Mouse (Mus musculus) forebrain, embryonic 12.5 days (tissue): ENCODE measurements around the gene Inafm2. TPM values are rescaled to one million over a fixed set of nuclear protein-coding genes. Genes with fewer than 3 reads are reported as not detected.

Source experiments
- ATAC-seq: fragments of 200-750 bp; cut with Nextera tagmentation; 2 replicates; pipeline ENCODE4 v1.8.0; 2017; ENCODE audit warnings: moderate TSS enrichment; ENCODE audit not compliant: low FRiP score
- H3K27ac ChIP-seq: fragments of 300-500 bp; sonication (generic); 2 replicates; pipeline ENCODE4 v1.5.1; 2016; ENCODE audit warnings: mild to moderate bottlenecking
- H3K27me3 ChIP-seq: fragments of 300-500 bp; sonication (generic); 2 replicates; pipeline ENCODE4 v1.6.1; 2016; ENCODE audit warnings: mild to moderate bottlenecking
- H3K36me3 ChIP-seq: fragments of 300-500 bp; sonication (generic); replicated peaks from 2 replicates; pipeline ENCODE4 v1.6.1; 2016; ENCODE audit warnings: mild to moderate bottlenecking
- H3K4me1 ChIP-seq: fragments of 300-500 bp; sonication (generic); 2 replicates; pipeline ENCODE4 v1.6.1; 2016
- H3K4me2 ChIP-seq: fragments of 300-500 bp; sonication (generic); 2 replicates; pipeline ENCODE4 v1.6.1; 2016; ENCODE audit warnings: mild to moderate bottlenecking, moderate library complexity
- H3K4me3 ChIP-seq: fragments of 300-500 bp; sonication (generic); replicated peaks from 2 replicates; pipeline ENCODE4 v1.5.1; 2016; ENCODE audit warnings: mild to moderate bottlenecking
- H3K9ac ChIP-seq: fragments of 300-500 bp; sonication (generic); 2 replicates; pipeline ENCODE4 v1.6.1; 2016; ENCODE audit warnings: mild to moderate bottlenecking
- H3K9me3 ChIP-seq: fragments of 300-500 bp; sonication (generic); 2 replicates; pipeline ENCODE4 v1.6.1; 2016
- WGBS: fragments of 180-500 bp; shearing (Covaris S2); methylation state at CpG from one replicate; pipeline ENCODE4 v1.1.7; 2016; 5-methylcytosine and 5-hydroxymethylcytosine counted together
- polyA plus RNA-seq: library from polyadenylated mRNA; unstranded; fragments of >200 nt; fragmentation: Nextera tagmentation; extraction: Ambion mirVana; gene quantifications from 2 replicates; pipeline ENCODE4 v1.2.1, GENCODE M21; 2016

The Inafm2 gene
- polyA plus RNA-seq, 1 experiment from 2014 or later, result 24.4 TPM

DNA sequence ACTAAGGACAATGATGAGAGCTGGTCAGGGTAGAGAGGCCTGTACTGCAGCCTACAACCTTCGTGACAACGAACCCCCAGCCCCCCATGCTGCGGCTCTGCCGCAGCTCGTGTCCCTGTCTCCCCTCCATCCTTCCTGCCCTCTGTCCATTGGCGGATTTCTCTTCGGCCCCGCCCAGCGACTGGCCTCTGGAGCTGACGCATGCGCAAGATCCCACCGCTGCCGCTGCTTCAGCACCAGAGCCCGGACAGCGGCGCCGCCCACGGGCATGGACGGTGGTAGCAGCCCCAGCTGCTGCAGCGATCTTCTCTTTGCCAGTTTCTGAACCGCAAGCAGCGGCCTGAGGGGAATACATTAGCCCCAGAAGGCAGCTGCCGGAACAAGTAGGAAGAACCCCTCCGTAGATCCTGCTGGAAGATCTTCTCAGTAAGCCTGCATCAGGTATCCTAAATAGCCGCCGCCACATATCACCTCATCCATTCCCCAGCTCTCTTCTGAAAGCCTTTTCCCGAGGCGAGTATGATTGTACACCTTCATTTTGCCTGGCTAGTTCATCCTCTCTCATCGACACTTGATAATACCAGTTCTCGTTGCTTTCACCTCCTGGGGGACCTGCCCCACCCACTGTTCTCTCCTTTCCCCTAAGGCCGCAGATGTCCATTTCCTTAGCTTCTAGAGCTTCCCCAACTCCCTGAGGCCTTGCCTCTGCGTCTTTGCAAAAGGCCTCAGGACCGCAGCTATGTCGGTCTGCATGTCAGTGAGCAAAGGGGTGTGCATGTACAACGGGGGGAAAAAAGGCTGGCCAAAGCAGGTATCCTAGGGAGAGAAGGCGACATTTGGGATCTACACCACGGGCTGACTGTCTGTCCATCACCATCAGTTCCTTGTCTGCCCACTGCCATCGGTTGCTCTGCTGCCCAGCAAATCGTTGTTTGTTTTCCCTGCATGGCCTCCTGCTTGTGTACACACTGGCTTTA lies 34.2 kb downstream of the Inafm2 start, which contains the start of gene Disp2:
TSS of gene Disp2 (plus strand) at position 216 of the 977 bp plus-strand sequence.
- H3K27me3 ChIP-seq, result peaks cover 16% of the 10 kb centered on the region; the same call in 1 of the 2 replicates
- peak within 1 kb of the TSS; percentile 64 for H3K4me2 ChIP-seq
- no peaks in the 10 kb centered on the region for H3K36me3 ChIP-seq
- H3K4me3 ChIP-seq, result peak within 1 kb of the TSS; percentile 42
- 11% methylated on average over 39 of the region's 39 CpGs for WGBS
- peak; percentile 96 for ATAC-seq
- peaks cover 19% of the 10 kb centered on the region for H3K4me1 ChIP-seq
- no peaks in the 10 kb centered on the region for H3K9me3 ChIP-seq
- H3K9ac ChIP-seq, result peak within 1 kb of the TSS; percentile 49
- H3K27ac ChIP-seq, result peak within 1 kb of the TSS; percentile 57

DNA sequence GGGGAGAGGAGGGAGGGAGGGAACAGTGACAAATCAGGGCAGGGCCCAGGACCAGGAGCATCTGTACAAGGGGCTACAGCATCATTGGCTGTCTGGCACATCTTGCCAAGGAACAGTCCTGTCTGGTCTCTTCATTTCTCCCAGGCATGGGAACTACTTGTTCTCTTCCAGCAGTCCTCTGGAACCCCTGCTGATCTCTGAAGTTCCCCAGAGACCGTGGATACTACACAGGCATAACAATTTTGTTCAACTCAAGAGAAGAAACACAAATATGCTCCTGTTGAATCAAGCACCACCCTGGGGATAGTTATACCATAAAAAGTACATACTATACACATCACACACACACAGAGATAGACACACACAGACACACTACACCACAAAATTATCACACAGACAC lies 35.6 kb downstream of the Inafm2 start:
- no peaks in the 10 kb centered on the region for H3K9me3 ChIP-seq
- no peaks in the 10 kb centered on the region for H3K36me3 ChIP-seq
- no peak overlapping the region for H3K27ac ChIP-seq
- H3K27me3 ChIP-seq, result peaks cover 13% of the 10 kb centered on the region; the same call in 1 of the 2 replicates
- 50% methylated on average over 1 of the region's 1 CpGs for WGBS
- 0 out of 2 replicates have a peak overlapping the region, but pooled peaks have one; percentile 64 for H3K4me2 ChIP-seq
- peaks cover 17% of the 10 kb centered on the region for H3K4me1 ChIP-seq
- no peak overlapping the region for H3K9ac ChIP-seq
- ATAC-seq, result no peak
- no peak overlapping the region for H3K4me3 ChIP-seq

DNA sequence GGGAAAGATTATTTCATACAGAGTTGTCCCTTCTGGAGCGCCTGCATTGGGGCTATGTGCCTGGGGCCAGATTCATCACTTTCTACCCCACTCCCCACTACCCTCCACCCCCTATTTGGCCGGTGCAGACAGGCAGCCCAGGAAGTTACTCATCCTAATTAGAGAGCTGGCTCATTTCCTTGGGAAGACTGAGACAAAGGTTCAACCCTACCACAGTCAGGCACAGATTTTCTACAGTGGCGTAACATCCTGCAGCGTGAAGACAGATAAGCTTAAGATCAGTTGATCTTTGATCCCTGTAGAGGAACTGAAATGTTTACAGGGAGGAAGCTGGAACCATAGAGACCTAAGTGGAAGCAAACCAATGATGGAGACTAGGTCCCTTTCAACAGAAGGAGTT lies 36.7 kb downstream of the Inafm2 start:
- no peaks in the 10 kb centered on the region for H3K9me3 ChIP-seq
- H3K4me1 ChIP-seq, result peaks cover 16% of the 10 kb centered on the region
- no peak overlapping the region for H3K27ac ChIP-seq
- no peak overlapping the region for H3K4me2 ChIP-seq
- ATAC-seq, result no peak
- H3K9ac ChIP-seq, result no peak overlapping the region
- H3K27me3 ChIP-seq, result peaks cover 19% of the 10 kb centered on the region; the same call in 1 of the 2 replicates
- 78% methylated on average over 4 of the region's 4 CpGs for WGBS
- H3K36me3 ChIP-seq, result 0 out of 2 replicates have a peak, but pooled peaks cover 1% of the 10 kb centered on the region
- no peak overlapping the region for H3K4me3 ChIP-seq

DNA sequence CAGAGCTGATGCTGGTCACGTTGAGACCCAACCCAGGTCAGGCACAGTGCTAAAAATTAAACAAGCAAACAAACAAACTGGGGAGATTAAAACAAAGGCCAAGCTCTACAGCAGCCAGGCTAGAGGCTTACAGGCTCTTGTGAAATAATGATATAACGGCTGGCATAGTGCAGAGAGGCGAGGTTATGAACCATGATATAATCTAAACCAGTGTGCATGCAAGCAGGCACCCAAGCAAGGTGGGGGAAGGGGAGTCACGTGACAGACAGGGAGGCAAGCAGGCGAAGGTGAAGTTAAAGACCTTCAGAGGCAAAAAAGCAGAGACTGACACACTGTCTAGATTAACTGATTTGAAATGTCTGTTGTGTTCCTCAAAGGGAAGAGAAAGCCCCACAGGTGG lies 37.5 kb downstream of the Inafm2 start:
- H3K27me3 ChIP-seq, result peaks cover 20% of the 10 kb centered on the region; the same call in 1 of the 2 replicates
- H3K4me1 ChIP-seq, result peaks cover 16% of the 10 kb centered on the region
- no peak overlapping the region for H3K9ac ChIP-seq
- H3K4me3 ChIP-seq, result no peak overlapping the region
- 72% methylated on average over 5 of the region's 5 CpGs for WGBS
- no peaks in the 10 kb centered on the region for H3K9me3 ChIP-seq
- no peak overlapping the region for H3K27ac ChIP-seq
- 0 out of 2 replicates have a peak, but pooled peaks cover 4% of the 10 kb centered on the region for H3K36me3 ChIP-seq
- H3K4me2 ChIP-seq, result no peak overlapping the region
- ATAC-seq, result no peak

DNA sequence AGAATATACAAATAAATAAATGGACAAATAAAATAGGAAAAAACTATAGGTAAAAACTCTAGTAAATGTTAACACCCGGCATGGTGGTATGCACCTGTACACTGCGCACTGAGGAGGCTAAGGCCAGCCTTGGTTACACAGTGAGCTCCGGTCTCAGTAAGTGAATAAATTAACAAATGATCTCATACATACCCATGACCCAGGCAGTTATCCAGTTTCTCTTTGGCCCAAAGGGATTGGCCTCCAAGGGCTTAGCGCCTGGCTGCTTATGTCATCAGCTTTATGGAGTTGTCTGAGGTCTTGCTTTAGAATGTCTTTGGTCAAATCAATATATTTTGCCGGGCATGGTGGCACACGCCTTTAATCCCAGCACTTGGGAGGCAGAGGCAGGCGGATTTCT lies 38.1 kb downstream of the Inafm2 start:
- 0 out of 2 replicates have a peak, but pooled peaks cover 4% of the 10 kb centered on the region for H3K36me3 ChIP-seq
- WGBS, result 91% methylated on average over 7 of the region's 7 CpGs
- ATAC-seq, result no peak
- peaks cover 16% of the 10 kb centered on the region for H3K4me1 ChIP-seq
- no peak overlapping the region for H3K9ac ChIP-seq
- no peak overlapping the region for H3K27ac ChIP-seq
- peaks cover 20% of the 10 kb centered on the region; the same call in 1 of the 2 replicates for H3K27me3 ChIP-seq
- H3K4me3 ChIP-seq, result no peak overlapping the region
- no peaks in the 10 kb centered on the region for H3K9me3 ChIP-seq
- no peak overlapping the region for H3K4me2 ChIP-seq

DNA sequence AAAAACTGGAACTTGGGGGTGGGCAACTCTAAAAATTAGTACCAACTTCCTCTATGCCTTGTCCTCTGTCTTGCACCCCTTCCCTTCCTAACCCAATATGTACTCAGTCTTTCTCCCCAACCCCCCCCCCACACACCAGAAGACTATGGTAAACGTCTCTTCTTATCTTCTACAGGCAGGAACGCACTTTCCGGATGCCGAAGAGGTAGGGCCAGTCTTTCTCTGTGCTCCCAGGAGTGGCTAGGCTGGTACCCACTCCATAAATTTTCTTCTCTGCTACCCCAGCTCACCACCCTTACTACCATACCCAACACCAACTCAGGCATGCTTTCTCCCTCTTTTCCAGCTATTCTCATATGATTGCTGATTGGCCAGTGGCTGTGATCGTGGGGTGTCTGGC lies 41.0 kb downstream of the Inafm2 start:
- peaks cover 4% of the 10 kb centered on the region; the same call in 1 of the 2 replicates for H3K36me3 ChIP-seq
- H3K4me2 ChIP-seq, result no peak overlapping the region
- peaks cover 32% of the 10 kb centered on the region; the same call in 1 of the 2 replicates for H3K27me3 ChIP-seq
- H3K9ac ChIP-seq, result no peak overlapping the region
- peaks cover 11% of the 10 kb centered on the region for H3K4me1 ChIP-seq
- ATAC-seq, result no peak
- WGBS, result 88% methylated on average over 5 of the region's 5 CpGs
- no peak overlapping the region for H3K4me3 ChIP-seq
- no peaks in the 10 kb centered on the region for H3K9me3 ChIP-seq
- H3K27ac ChIP-seq, result no peak overlapping the region

DNA sequence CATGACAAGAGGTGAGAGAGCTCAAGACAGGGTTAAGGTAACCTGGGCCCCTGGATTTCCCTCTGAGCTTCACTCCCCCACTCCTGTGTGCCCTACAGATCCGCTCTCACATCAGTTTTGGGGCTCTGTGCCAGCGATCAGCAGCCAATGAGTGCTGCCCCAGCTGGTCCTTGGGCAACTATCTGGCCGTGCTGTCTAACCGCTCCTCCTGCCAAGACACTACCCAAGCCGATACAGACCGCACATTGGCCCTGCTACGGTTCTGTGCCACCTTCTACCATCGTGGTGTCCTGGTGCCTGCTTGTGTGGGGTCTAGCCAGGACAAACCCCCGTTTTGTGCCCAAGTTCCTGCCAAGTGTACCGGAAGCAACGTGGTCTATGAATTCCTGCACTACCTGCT lies 43.9 kb downstream of the Inafm2 start:
- Histone ChIP-seq H3K4me1 (peaks cover 11% of the 10 kb centered on the region), H3K9ac (no peak overlapping the region), H3K4me2 (no peak overlapping the region), H3K27ac (no peak overlapping the region), H3K27me3 (peaks cover 41% of the 10 kb centered on the region), H3K4me3 (no peak overlapping the region), H3K36me3 (peaks cover 4% of the 10 kb centered on the region; the same call in 1 of the 2 replicates), H3K9me3 (no peaks in the 10 kb centered on the region)
- no peak for ATAC-seq
- 94% methylated on average over 11 of the region's 11 CpGs for WGBS

DNA sequence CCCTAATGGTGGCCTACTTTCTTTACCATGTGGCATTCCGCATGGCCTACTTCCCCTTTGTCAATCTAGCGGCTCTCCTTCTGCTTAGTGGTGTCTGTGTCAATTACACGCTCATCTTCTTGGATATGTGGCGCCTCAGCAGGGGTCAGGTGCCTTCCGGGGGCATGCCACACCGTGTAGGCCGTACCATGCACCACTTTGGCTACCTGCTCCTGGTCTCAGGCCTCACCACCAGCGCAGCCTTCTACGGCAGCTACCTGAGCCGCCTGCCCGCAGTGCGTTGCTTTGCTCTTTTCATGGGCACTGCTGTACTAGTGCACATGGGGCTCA lies 44.6 kb downstream of the Inafm2 start:
- no peak overlapping the region for H3K9ac ChIP-seq
- H3K27me3 ChIP-seq, result peaks cover 41% of the 10 kb centered on the region
- H3K4me2 ChIP-seq, result peak overlapping the region; percentile 41
- H3K9me3 ChIP-seq, result no peaks in the 10 kb centered on the region
- peaks cover 4% of the 10 kb centered on the region; the same call in 1 of the 2 replicates for H3K36me3 ChIP-seq
- H3K4me3 ChIP-seq, result peak overlapping the region; percentile 5; the same call in 1 of the 2 replicates
- 60% methylated on average over 12 of the region's 12 CpGs for WGBS
- H3K4me1 ChIP-seq, result peaks cover 11% of the 10 kb centered on the region
- ATAC-seq, result peak; percentile 65; the same call in 1 of the 2 replicates
- peak overlapping the region; percentile 36; the same call in 1 of the 2 replicates for H3K27ac ChIP-seq

DNA sequence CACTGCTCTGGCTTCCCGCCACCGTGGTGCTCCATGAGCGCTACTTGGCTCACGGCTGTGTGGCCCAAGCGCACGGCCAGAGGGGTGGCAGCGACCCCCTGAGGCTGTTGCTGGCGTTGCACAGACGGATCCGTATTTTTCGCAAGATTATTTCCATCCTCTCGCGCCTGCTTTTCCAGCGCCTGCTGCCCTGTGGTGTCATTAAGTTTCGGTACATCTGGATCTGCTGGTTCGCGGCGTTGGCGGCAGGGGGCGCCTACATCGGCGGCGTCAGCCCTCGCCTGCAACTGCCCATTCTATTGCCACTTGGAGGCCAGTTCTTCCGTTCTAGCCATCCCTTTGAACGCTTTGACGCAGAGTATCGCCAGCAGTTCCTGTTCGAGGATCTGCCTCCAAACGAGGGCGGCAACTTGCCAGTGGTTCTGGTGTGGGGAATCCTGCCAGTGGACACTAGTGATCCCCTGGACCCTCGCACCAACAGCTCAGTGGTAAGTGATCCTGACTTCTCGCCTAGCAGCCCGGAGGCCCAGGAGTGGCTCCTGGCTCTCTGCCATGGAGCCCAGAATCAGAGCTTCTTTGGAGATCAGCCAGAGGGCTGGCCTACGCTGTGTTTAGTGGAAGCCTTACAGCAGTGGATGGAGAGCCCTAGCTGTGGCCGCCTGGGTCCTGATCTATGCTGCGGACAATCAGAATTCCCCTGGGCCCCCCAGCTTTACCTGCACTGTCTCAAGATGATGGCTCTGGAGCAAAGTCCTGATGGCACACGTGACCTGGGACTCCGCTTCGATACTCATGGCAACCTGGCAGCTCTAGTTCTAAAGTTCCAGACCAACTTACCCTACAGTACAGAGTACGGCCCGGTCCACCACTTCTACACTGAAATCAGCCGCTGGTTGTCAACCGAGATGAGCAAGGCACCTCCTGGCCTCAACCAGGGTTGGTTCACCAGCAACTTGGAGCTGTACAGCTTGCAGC lies 45.3 kb downstream of the Inafm2 start:
- peak overlapping the region; percentile 12; the same call in 1 of the 2 replicates for H3K9ac ChIP-seq

DNA sequence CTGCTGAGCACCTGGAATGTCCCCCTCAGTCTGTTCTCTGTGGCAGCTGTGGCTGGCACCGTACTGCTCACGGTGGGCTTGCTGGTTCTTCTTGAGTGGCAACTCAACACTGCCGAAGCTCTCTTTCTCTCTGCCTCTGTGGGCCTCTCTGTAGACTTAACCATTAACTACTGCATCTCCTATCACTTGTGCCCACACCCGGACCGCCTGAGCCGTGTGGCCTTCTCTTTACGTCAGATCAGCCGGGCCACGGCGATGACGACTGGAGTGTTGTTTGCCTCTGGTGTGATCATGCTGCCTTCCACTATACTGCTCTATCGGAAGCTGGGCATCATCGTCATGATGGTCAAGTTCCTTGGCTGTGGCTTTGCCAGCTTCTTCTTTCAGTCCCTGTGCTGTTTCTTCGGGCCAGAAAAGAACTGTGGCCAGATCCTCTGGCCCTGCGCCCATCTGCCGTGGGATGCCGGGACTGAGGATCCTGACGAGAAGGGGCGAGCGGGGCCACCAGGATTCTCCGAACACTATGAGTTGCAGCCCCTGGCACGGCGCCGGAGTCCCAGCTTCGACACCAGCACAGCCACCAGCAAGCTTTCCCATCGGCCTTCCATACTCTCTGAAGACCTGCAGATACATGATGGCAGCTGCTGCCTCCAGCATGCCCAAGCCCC lies 46.2 kb downstream of the Inafm2 start:
- peaks cover 4% of the 10 kb centered on the region; the same call in 1 of the 2 replicates for H3K36me3 ChIP-seq
- no peak overlapping the region for H3K4me2 ChIP-seq
- H3K4me3 ChIP-seq, result no peak overlapping the region
- ATAC-seq, result no peak
- 97% methylated on average over 26 of the region's 26 CpGs for WGBS
- peaks cover 11% of the 10 kb centered on the region for H3K4me1 ChIP-seq
- no peak overlapping the region for H3K9ac ChIP-seq
- H3K27me3 ChIP-seq, result peaks cover 35% of the 10 kb centered on the region
- no peaks in the 10 kb centered on the region for H3K9me3 ChIP-seq
- H3K27ac ChIP-seq, result no peak overlapping the region

More for the DNA sequence above, 45.3 kb downstream of the Inafm2 start:
- WGBS, result 28% methylated on average over 44 of the region's 44 CpGs
- Histone ChIP-seq H3K27me3 (peaks cover 41% of the 10 kb centered on the region), H3K4me1 (peaks cover 11% of the 10 kb centered on the region), H3K9me3 (no peaks in the 10 kb centered on the region), H3K4me3 (peak overlapping the region; percentile 5), H3K36me3 (peaks cover 4% of the 10 kb centered on the region; the same call in 1 of the 2 replicates), H3K27ac (peak overlapping the region; percentile 36; the same call in 1 of the 2 replicates), H3K4me2 (peak overlapping the region; percentile 41)
- peak; percentile 51; the same call in 1 of the 2 replicates for ATAC-seq

DNA sequence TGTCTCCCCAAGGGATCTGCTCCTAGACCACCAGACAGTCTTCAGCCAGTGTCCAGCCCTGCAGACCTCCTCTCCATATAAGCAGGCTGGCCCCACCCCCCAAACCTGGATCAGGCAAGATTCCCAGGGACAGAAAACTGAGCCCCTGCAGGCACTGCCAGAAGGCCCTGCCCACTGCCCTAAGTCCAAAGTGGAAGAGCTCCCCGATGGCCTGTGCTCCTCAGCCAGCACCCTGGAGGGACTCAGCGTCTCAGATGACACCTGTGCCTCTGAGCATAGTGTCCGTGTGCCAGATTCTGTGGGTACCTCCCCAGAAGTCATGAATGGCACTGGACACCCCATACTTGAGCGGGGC lies 46.7 kb downstream of the Inafm2 start:
- Histone ChIP-seq H3K27ac (no peak overlapping the region), H3K27me3 (peaks cover 33% of the 10 kb centered on the region), H3K4me1 (peaks cover 11% of the 10 kb centered on the region), H3K36me3 (peaks cover 4% of the 10 kb centered on the region; the same call in 1 of the 2 replicates), H3K9ac (no peak overlapping the region), H3K9me3 (no peaks in the 10 kb centered on the region), H3K4me3 (no peak overlapping the region), H3K4me2 (no peak overlapping the region)
- 90% methylated on average over 4 of the region's 4 CpGs for WGBS
- ATAC-seq, result no peak
